Mouse (Mus musculus) MEL (cell line): ENCODE results near the gene Egflam. TPM values are rescaled to one million over a fixed set of nuclear protein-coding genes. Genes with fewer than 3 reads are reported as not detected.

Experiments used
- DNase-seq: peaks from one replicate; pipeline ENCODE4 v3.0.0; 2011; ENCODE audit warnings: low read depth, low spot score
- H3K27ac ChIP-seq: 2 replicates; pipeline ENCODE4 v1.5.1; 2012; ENCODE audit warnings: low read depth, mild to moderate bottlenecking, control low read depth, low read length, moderate library complexity; ENCODE audit not compliant: control insufficient read depth
- H3K27me3 ChIP-seq, 2 experiments: fragments of 150-350 bp in 1 of 2; sonication (generic) in 1 of 2; 2 replicates each; pipeline ENCODE4 v1.6.1; 2012; ENCODE audit warnings: low read length in 2 of 2, mild to moderate bottlenecking in 2 of 2, improper control_type of control experiment in 1 of 2, moderate library complexity in 1 of 2; ENCODE audit not compliant: insufficient read depth in 2 of 2, control insufficient read depth in 1 of 2
- H3K36me3 ChIP-seq, 2 experiments: 2 replicates each; pipeline ENCODE4 v1.6.1; 2012 to 2014; ENCODE audit warnings: low read length in 2 of 2, improper control_type of control experiment in 1 of 2, inconsistent platforms in 1 of 2, mild to moderate bottlenecking in 1 of 2; ENCODE audit not compliant: insufficient read depth in 2 of 2, control insufficient read depth in 1 of 2
- H3K4me1 ChIP-seq, 2 experiments: fragments of 150-350 bp in 1 of 2; sonication (generic) in 1 of 2; 2 replicates each; pipeline ENCODE4 v1.6.1; 2012; ENCODE audit warnings: low read length in 2 of 2, improper control_type of control experiment in 1 of 2, mild to moderate bottlenecking in 1 of 2; ENCODE audit not compliant: insufficient read depth in 2 of 2, control insufficient read depth in 1 of 2
- H3K4me3 ChIP-seq, 2 experiments: fragments of 150-350 bp in 1 of 2; sonication (generic) in 1 of 2; 2 replicates each; pipeline ENCODE4 v1.5.1; 2012; ENCODE audit warnings: low read depth in 2 of 2, low read length in 2 of 2, mild to moderate bottlenecking in 2 of 2, moderate library complexity in 2 of 2, control low read depth in 1 of 2, improper control_type of control experiment in 1 of 2; ENCODE audit not compliant: control insufficient read depth in 1 of 2, insufficient read depth in 1 of 2
- H3K79me2 ChIP-seq: 2 replicates; pipeline ENCODE4 v1.6.1; 2012; ENCODE audit warnings: mild to moderate bottlenecking, low read length, moderate library complexity; ENCODE audit not compliant: control insufficient read depth, poor library complexity, insufficient read depth
- H3K9ac ChIP-seq: 2 replicates; pipeline ENCODE4 v1.6.1; 2012; ENCODE audit warnings: low read depth, mild to moderate bottlenecking, control low read depth, low read length, moderate library complexity; ENCODE audit not compliant: control insufficient read depth, poor library complexity, severe bottlenecking
- H3K9me3 ChIP-seq: fragments of 150-350 bp; sonication (generic); replicated peaks from 2 replicates; pipeline ENCODE4 v1.6.1; 2012; ENCODE audit warnings: mild to moderate bottlenecking, low read length, improper control_type of control experiment, moderate library complexity; ENCODE audit not compliant: insufficient read depth
- BHLHE40 ChIP-seq: IDR thresholded peaks from 2 replicates; pipeline ENCODE4 v1.6.1; 2012; ENCODE audit warnings: low read depth, mild to moderate bottlenecking, inconsistent platforms, low read length, improper control_type of control experiment, borderline replicate concordance
- CHD1 ChIP-seq: IDR thresholded peaks from 2 replicates; pipeline ENCODE4 v1.6.1; 2012; ENCODE audit warnings: low read depth, mild to moderate bottlenecking, inconsistent platforms, low read length, improper control_type of control experiment
- CTCF ChIP-seq, 3 experiments: IDR thresholded peaks in 2 of 3; conservative IDR thresholded peaks in 1 of 3; 2 replicates each; pipeline ENCODE4 v1.5.1; 2011 to 2012; ENCODE audit warnings: low read length in 3 of 3, low read depth in 2 of 3, mild to moderate bottlenecking in 2 of 3, improper control_type of control experiment in 1 of 3, inconsistent platforms in 1 of 3, mixed read lengths in 1 of 3, moderate library complexity in 1 of 3; ENCODE audit not compliant: control insufficient read depth in 1 of 3, insufficient read depth in 1 of 3, poor library complexity in 1 of 3, severe bottlenecking in 1 of 3
- E2F4 ChIP-seq: IDR thresholded peaks from 2 replicates; pipeline ENCODE4 v1.6.1; 2011; ENCODE audit warnings: low read depth, low read length, improper control_type of control experiment, borderline replicate concordance
- GATA1 ChIP-seq: IDR thresholded peaks from 2 replicates; pipeline ENCODE4 v1.6.1; 2011; ENCODE audit warnings: low read depth, low read length, improper control_type of control experiment
- KAT2A ChIP-seq: conservative IDR thresholded peaks from 2 replicates; pipeline ENCODE4 v1.6.1; 2012; ENCODE audit warnings: low read depth, low read length, improper control_type of control experiment, inconsistent platforms
- MAFK ChIP-seq: IDR thresholded peaks from 2 replicates; pipeline ENCODE4 v1.6.1; 2011; ENCODE audit warnings: low read depth, mild to moderate bottlenecking, low read length, improper control_type of control experiment, borderline replicate concordance
- MAX ChIP-seq: IDR thresholded peaks from 2 replicates; pipeline ENCODE4 v1.6.1; 2011; ENCODE audit warnings: low read length, improper control_type of control experiment
- MAZ ChIP-seq: IDR thresholded peaks from 2 replicates; pipeline ENCODE4 v1.6.1; 2012; ENCODE audit warnings: low read depth, mild to moderate bottlenecking, inconsistent platforms, low read length, improper control_type of control experiment
- MEF2A ChIP-seq: IDR thresholded peaks from 2 replicates; pipeline ENCODE4 v1.6.1; 2014; ENCODE audit warnings: low read depth, mild to moderate bottlenecking, inconsistent platforms, low read length, improper control_type of control experiment; ENCODE audit not compliant: poor library complexity, insufficient replicate concordance, severe bottlenecking; ENCODE audit errors: extremely low read depth
- MYB ChIP-seq: IDR thresholded peaks from 2 replicates; pipeline ENCODE4 v1.6.1; 2011; ENCODE audit warnings: mild to moderate bottlenecking, low read depth, low read length, improper control_type of control experiment
- POLR2AphosphoS5 ChIP-seq: IDR thresholded peaks from 2 replicates; pipeline ENCODE4 v1.6.1; 2012; ENCODE audit warnings: low read depth, borderline replicate concordance, mild to moderate bottlenecking, inconsistent platforms, low read length, moderate library complexity, mixed read lengths
- RAD21 ChIP-seq: IDR thresholded peaks from 2 replicates; pipeline ENCODE4 v1.6.1; 2011; ENCODE audit warnings: mild to moderate bottlenecking, low read depth, low read length, improper control_type of control experiment
- RCOR1 ChIP-seq: IDR thresholded peaks from 2 replicates; pipeline ENCODE4 v1.6.1; 2012; ENCODE audit warnings: low read depth, mild to moderate bottlenecking, inconsistent platforms, low read length, improper control_type of control experiment
- SIN3A ChIP-seq: IDR thresholded peaks from 2 replicates; pipeline ENCODE4 v1.6.1; 2012; ENCODE audit warnings: low read length, improper control_type of control experiment, inconsistent platforms
- SMC3 ChIP-seq: IDR thresholded peaks from 2 replicates; pipeline ENCODE4 v1.6.1; 2011; ENCODE audit warnings: low read depth, low read length, improper control_type of control experiment
- TBP ChIP-seq: IDR thresholded peaks from 2 replicates; pipeline ENCODE4 v1.8.0; 2011; ENCODE audit warnings: low read depth, low read length, improper control_type of control experiment
- TCF12 ChIP-seq: IDR thresholded peaks from 2 replicates; pipeline ENCODE4 v1.6.1; 2014; ENCODE audit warnings: low read depth, mild to moderate bottlenecking, inconsistent platforms, low read length, improper control_type of control experiment, moderate library complexity
- UBTF ChIP-seq: IDR thresholded peaks from 2 replicates; pipeline ENCODE4 v1.6.1; 2012; ENCODE audit warnings: low read depth, mild to moderate bottlenecking, inconsistent platforms, low read length, improper control_type of control experiment, moderate library complexity, borderline replicate concordance; ENCODE audit not compliant: insufficient read depth
- USF1 ChIP-seq: IDR thresholded peaks from 2 replicates; pipeline ENCODE4 v1.6.1; 2014; ENCODE audit warnings: low read depth, mild to moderate bottlenecking, inconsistent platforms, low read length, improper control_type of control experiment, moderate library complexity
- ZC3H11A ChIP-seq: IDR thresholded peaks from 2 replicates; pipeline ENCODE4 v1.6.1; 2012; ENCODE audit warnings: low read depth, mild to moderate bottlenecking, inconsistent platforms, low read length, improper control_type of control experiment
- ZNF384 ChIP-seq: IDR thresholded peaks from 2 replicates; pipeline ENCODE4 v1.6.1; 2012; ENCODE audit warnings: low read depth, mild to moderate bottlenecking, inconsistent platforms, low read length, improper control_type of control experiment
- polyA plus RNA-seq, 2 experiments: library from polyadenylated mRNA; stranded (reverse) in 1 of 2; unstranded in 1 of 2; fragments of >175 nt in 1 of 2; fragments of >200 nt in 1 of 2; gene quantifications; 2 replicates each; pipeline versions ENCODE4 v1.2.1 to v1.2.4; 2012; ENCODE audit warnings: low replicate concordance in 2 of 2, low read depth in 1 of 2; ENCODE audit not compliant: insufficient read length in 2 of 2, insufficient read depth in 1 of 2, missing spikeins in 1 of 2
- total RNA-seq: library from RNA; depleted of rRNA; stranded (reverse); fragments of 300-350 nt; gene quantifications from 2 replicates; pipeline ENCODE4 v1.2.3, GENCODE M21; 2012

The Egflam gene
- total and polyA plus RNA-seq, 3 experiments: not detected

- Histone ChIP-seq H3K9me3 (no peaks in the 10 kb centered on the region), H3K79me2 (no peaks in the 10 kb centered on the region), H3K4me3 (no peak overlapping the region), H3K27ac (no peak overlapping the region), H3K36me3 (no peaks in the 10 kb centered on the region), H3K27me3 (no peaks in the 10 kb centered on the region; a peak in 1 of 4 replicates), H3K9ac (no peak overlapping the region), H3K4me1 (no peaks in the 10 kb centered on the region)
- no peak for DNase-seq
- TF ChIP-seq ZC3H11A (no peak), BHLHE40 (no peak), MEF2A (no peak), MAZ (no peak), TBP (no peak), POLR2AphosphoS5 (no peak), RCOR1 (no peak), USF1 (no peak), ZNF384 (no peak), GATA1 (no peak), MAX (no peak), UBTF (no peak), MYB (no peak), E2F4 (no peak), KAT2A (no peak), SIN3A (no peak), TCF12 (no peak), MAFK (no peak)
Measured at GRCm38 (mm10) chr15:7281579-7281978, 116.6 kb downstream of the Egflam start.

GRCm38 (mm10) chr15:7263822-7264221 is 134.4 kb downstream of the Egflam start:
- TF ChIP-seq RAD21: peak; percentile 58
- no peak for TF ChIP-seq CHD1
- peak; percentile 81 for TF ChIP-seq SMC3
- TF ChIP-seq E2F4: no peak
- TF ChIP-seq CTCF (IDR thresholded peaks at IDR 0.05 in 2 of 3, conservative IDR thresholded peaks at IDR 0.05 in 1 of 3; ENCODE audit: control insufficient read depth in 1 of 3, insufficient read depth in 1 of 3, low read depth in 2 of 3, low read length in 3 of 3, poor library complexity in 1 of 3, severe bottlenecking in 1 of 3): peak; percentile 81 to 94 (median 89)
- no peak for TF ChIP-seq GATA1
- peak; percentile 45 for TF ChIP-seq ZC3H11A
- TF ChIP-seq, all 39 proteins: peak for 4
- no peak overlapping the region for H3K4me3 ChIP-seq
- no peak overlapping the region for H3K9ac ChIP-seq
- no peaks in the 10 kb centered on the region for H3K36me3 ChIP-seq
- H3K27ac ChIP-seq: no peak overlapping the region
- no peaks in the 10 kb centered on the region for H3K4me1 ChIP-seq
- H3K27me3 ChIP-seq: no peaks in the 10 kb centered on the region
- no peaks in the 10 kb centered on the region for H3K79me2 ChIP-seq
- H3K9me3 ChIP-seq: no peaks in the 10 kb centered on the region
- DNase-seq: peak; percentile 75
